Mouse (Mus musculus) erythroblast, embryonic 14.5 days (primary cell): ENCODE measurements around the gene Brs3.

Experiments
- GATA1 ChIP-seq: IDR thresholded peaks from 2 replicates; pipeline ENCODE4 v1.6.1; 2012; ENCODE audit warnings: low read length, inconsistent platforms, mixed read lengths
- TAL1 ChIP-seq: IDR thresholded peaks from 3 replicates; pipeline ENCODE4 v1.6.1; 2012; ENCODE audit warnings: low read length, inconsistent platforms, mixed read lengths

GRCm38 (mm10) chrX:57052848-57053173 is 9.9 kb downstream of the Brs3 start:
- TF ChIP-seq GATA1 (no peak), TAL1 (no peak)
